Mouse (Mus musculus) ES-Bruce4 (cell line): ENCODE data around the gene Hoxb1.

Experiments used
- CTCF ChIP-seq: IDR thresholded peaks from one replicate; pipeline ENCODE4 v1.8.1; 2011; ENCODE audit warnings: low read depth, low read length
- POLR2A ChIP-seq: IDR thresholded peaks from one replicate; pipeline ENCODE4 v1.8.1; 2011; ENCODE audit warnings: low read length; ENCODE audit not compliant: insufficient read depth

GRCm38 (mm10) chr11:96354801-96355311 lies 10.7 kb upstream of the Hoxb1 start:
- TF ChIP-seq CTCF (no peak), POLR2A (no peak)
